Mouse (Mus musculus): ENCODE results near the gene Hist1h2ag. TPM values are rescaled to one million over a fixed set of nuclear protein-coding genes. Genes with fewer than 3 reads are reported as not detected.

The Hist1h2ag gene
- polyA plus RNA-seq, 1 experiment from 2014 or later = 60.3 TPM

Small RNA genes lying within 50 kb of the gene (microRNA-seq; reads per million reads assigned to microRNA genes)
- gene Gm26300 (not detected), gene Gm44390 (not detected), gene Gm44486 (not detected)

Other genes with a start within 250 kb of the Hist1h2ag start
- gene Hist1h2bq, start 232.7 kb downstream of the Hist1h2ag start, polyA plus RNA-seq (2015; fragmentation: Nextera tagmentation; extraction: Ambion mirVana) = 24.9 and 25.3 TPM in 2 replicates
- 1.9 TPM in 1 of 2 replicates, not detected in the other for gene Hist1h2ao, start 232.5 kb downstream of the Hist1h2ag start, polyA plus RNA-seq (2015; fragmentation: Nextera tagmentation; extraction: Ambion mirVana)
- gene Hist1h4m, start 231.2 kb downstream of the Hist1h2ag start, polyA plus RNA-seq (2015; fragmentation: Nextera tagmentation; extraction: Ambion mirVana) = not detected in 2 replicates
- 12.8 and 20.2 TPM in 2 replicates for gene Hist1h4n, start 210.7 kb downstream of the Hist1h2ag start, polyA plus RNA-seq (2015; fragmentation: Nextera tagmentation; extraction: Ambion mirVana)
- gene Hist1h2ap, start 209.4 kb downstream of the Hist1h2ag start, polyA plus RNA-seq (2015; fragmentation: Nextera tagmentation; extraction: Ambion mirVana) = 4,205 and 5,125 TPM in 2 replicates
- 24.7 and 27.2 TPM in 2 replicates for gene Hist1h2br, start 209.2 kb downstream of the Hist1h2ag start, polyA plus RNA-seq (2015; fragmentation: Nextera tagmentation; extraction: Ambion mirVana)
- gene Zfp184, start 97.8 kb downstream of the Hist1h2ag start, polyA plus RNA-seq (2015; fragmentation: Nextera tagmentation; extraction: Ambion mirVana) = 25.4 and 29.2 TPM in 2 replicates
- gene Pom121l2, start 61.8 kb downstream of the Hist1h2ag start, polyA plus RNA-seq (2015; fragmentation: Nextera tagmentation; extraction: Ambion mirVana) = 0.09 TPM in 1 of 2 replicates, not detected in the other
- not detected in 2 replicates for gene Prss16, start 33.2 kb downstream of the Hist1h2ag start, polyA plus RNA-seq (2015; fragmentation: Nextera tagmentation; extraction: Ambion mirVana)
- gene Hist1h2ah, start 7.4 kb downstream of the Hist1h2ag start, polyA plus RNA-seq (2015; fragmentation: Nextera tagmentation; extraction: Ambion mirVana) = 2.8 and 10.7 TPM in 2 replicates
- gene Hist1h2bk, start 7.1 kb downstream of the Hist1h2ag start, polyA plus RNA-seq (2015; fragmentation: Nextera tagmentation; extraction: Ambion mirVana) = 7.5 and 10.3 TPM in 2 replicates
- 42.8 and 45.2 TPM in 2 replicates for gene Hist1h4i, start 1.6 kb downstream of the Hist1h2ag start, polyA plus RNA-seq (2015; fragmentation: Nextera tagmentation; extraction: Ambion mirVana)
- gene Hist1h2bj, start 270 bp upstream of the Hist1h2ag start, polyA plus RNA-seq (2015; fragmentation: Nextera tagmentation; extraction: Ambion mirVana) = 13.3 and 13.9 TPM in 2 replicates
- gene Vmn1r188, start 41.5 kb upstream of the Hist1h2ag start, polyA plus RNA-seq (2015; fragmentation: Nextera tagmentation; extraction: Ambion mirVana) = not detected in 2 replicates
- not detected in 2 replicates for gene Vmn1r189, start 62.9 kb upstream of the Hist1h2ag start, polyA plus RNA-seq (2015; fragmentation: Nextera tagmentation; extraction: Ambion mirVana)
- not detected in 2 replicates for gene Vmn1r191, start 141.0 kb upstream of the Hist1h2ag start, polyA plus RNA-seq (2015; fragmentation: Nextera tagmentation; extraction: Ambion mirVana)
- gene Vmn1r192, start 148.2 kb upstream of the Hist1h2ag start, polyA plus RNA-seq (2015; fragmentation: Nextera tagmentation; extraction: Ambion mirVana) = not detected in 2 replicates
- gene Vmn1r193, start 180.2 kb upstream of the Hist1h2ag start, polyA plus RNA-seq (2015; fragmentation: Nextera tagmentation; extraction: Ambion mirVana) = not detected in 2 replicates
- not detected in 2 replicates for gene Vmn1r194, start 201.3 kb upstream of the Hist1h2ag start, polyA plus RNA-seq (2015; fragmentation: Nextera tagmentation; extraction: Ambion mirVana)
- gene Vmn1r195, start 227.6 kb upstream of the Hist1h2ag start, polyA plus RNA-seq (2015; fragmentation: Nextera tagmentation; extraction: Ambion mirVana) = not detected in 2 replicates
- gene Vmn1r196, start 247.0 kb upstream of the Hist1h2ag start, polyA plus RNA-seq (2015; fragmentation: Nextera tagmentation; extraction: Ambion mirVana) = not detected in 2 replicates

All from forebrain, embryonic 13.5 days (tissue).